Mouse (Mus musculus) ovary, adult 18-20 months (tissue): ENCODE results near the gene Gxylt1.
"Not testable (repeated sequence)": the region's sequence is repeated elsewhere in the genome, so short reads cannot be mapped to it uniquely, and the experiment has no call there.

Experiments
- DNase-seq: peaks from one replicate; pipeline ENCODE4 v3.0.0; 2022; ENCODE audit warnings: low spot score, mixed read lengths

Gxylt1 gene

GRCm38 (mm10) chr15:93262818-93263217, 12.2 kb downstream of the Gxylt1 start:
- DNase-seq = no peak

- no peak for DNase-seq
Measured at GRCm38 (mm10) chr15:93262274-93262673, 12.7 kb downstream of the Gxylt1 start.

- DNase-seq = no peak
Measured at GRCm38 (mm10) chr15:93259933-93260332, 15.0 kb downstream of the Gxylt1 start.

GRCm38 (mm10) chr15:93255295-93255694, 19.7 kb downstream of the Gxylt1 start:
- no peak for DNase-seq

GRCm38 (mm10) chr15:93253172-93253571, 21.8 kb downstream of the Gxylt1 start:
- DNase-seq = no peak

- no peak for DNase-seq
Measured at GRCm38 (mm10) chr15:93252396-93252795, 22.6 kb downstream of the Gxylt1 start.

- no peak for DNase-seq
Measured at GRCm38 (mm10) chr15:93251553-93252250, 23.3 kb downstream of the Gxylt1 start.

- no peak for DNase-seq
Measured at GRCm38 (mm10) chr15:93243202-93243601, 31.8 kb downstream of the Gxylt1 start.

- DNase-seq = not testable (repeated sequence)
Measured at GRCm38 (mm10) chr15:93236456-93236855, 38.5 kb downstream of the Gxylt1 start.

GRCm38 (mm10) chr15:93229028-93229427, 46.0 kb downstream of the Gxylt1 start:
- DNase-seq = no peak

GRCm38 (mm10) chr15:93228375-93228774, 46.6 kb downstream of the Gxylt1 start:
- DNase-seq = no peak

GRCm38 (mm10) chr15:93227764-93228079, 47.3 kb downstream of the Gxylt1 start:
- DNase-seq = no peak

GRCm38 (mm10) chr15:93226930-93227763, 47.8 kb downstream of the Gxylt1 start:
- DNase-seq = no peak

- no peak for DNase-seq
Measured at GRCm38 (mm10) chr15:93222475-93222874, 52.5 kb downstream of the Gxylt1 start.

GRCm38 (mm10) chr15:93212617-93213016, 62.4 kb downstream of the Gxylt1 start:
- no peak for DNase-seq

GRCm38 (mm10) chr15:93204861-93205260, 70.1 kb downstream of the Gxylt1 start:
- no peak for DNase-seq

- DNase-seq = peak; percentile 46
Measured at GRCm38 (mm10) chr15:93201956-93202355, 73.0 kb downstream of the Gxylt1 start.

GRCm38 (mm10) chr15:93191387-93192145, 83.4 kb downstream of the Gxylt1 start:
- DNase-seq = no peak
